Mouse (Mus musculus): Measurements from ENCODE around the gene Pde4a. TPM values are rescaled to one million over a fixed set of nuclear protein-coding genes. Genes with fewer than 3 reads are reported as not detected.
A peak's percentile ranks its signal among the peaks of the same experiment; 100 is the strongest.
"Not testable (repeated sequence)": the region's sequence is repeated elsewhere in the genome, so short reads cannot be mapped to it uniquely, and the experiment has no call there.

Gene Pde4a
- polyA plus RNA-seq, 1 experiment from 2014 or later: 42.7 TPM

DNA sequence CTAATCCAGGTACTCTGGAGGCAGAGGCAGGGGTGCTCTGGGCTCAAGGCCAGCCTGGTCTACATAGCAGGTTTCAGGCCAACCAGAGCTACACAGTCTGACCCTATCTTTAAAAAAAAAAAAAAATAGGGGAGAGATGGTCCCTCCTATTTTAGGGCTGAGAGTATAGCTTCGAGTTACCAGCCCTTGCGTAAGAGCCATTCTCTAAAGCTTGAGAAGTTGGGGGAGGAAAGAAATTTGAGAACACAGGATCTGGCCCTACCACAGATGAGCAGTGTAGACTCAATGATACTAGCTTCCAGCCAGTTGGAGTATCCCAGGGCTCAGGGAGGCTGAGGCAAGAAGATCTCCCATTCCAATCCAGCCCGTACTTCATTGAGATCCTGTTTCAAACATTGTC, 28.3 kb downstream of the Pde4a start:
- H3K9ac ChIP-seq: no peak overlapping the region
- H3K9me3 ChIP-seq: no peaks in the 10 kb centered on the region
- H3K27ac ChIP-seq: no peak overlapping the region
- H3K4me3 ChIP-seq: no peak overlapping the region
- ATAC-seq (replicated peaks): no peak
- peaks cover 29% of the 10 kb centered on the region for H3K4me1 ChIP-seq
- no peaks in the 10 kb centered on the region for H3K27me3 ChIP-seq (replicated peaks)
- WGBS: 90% methylated on average over 3 of the region's 3 CpGs
- H3K36me3 ChIP-seq (replicated peaks): no peaks in the 10 kb centered on the region
- no peak overlapping the region for H3K4me2 ChIP-seq

DNA sequence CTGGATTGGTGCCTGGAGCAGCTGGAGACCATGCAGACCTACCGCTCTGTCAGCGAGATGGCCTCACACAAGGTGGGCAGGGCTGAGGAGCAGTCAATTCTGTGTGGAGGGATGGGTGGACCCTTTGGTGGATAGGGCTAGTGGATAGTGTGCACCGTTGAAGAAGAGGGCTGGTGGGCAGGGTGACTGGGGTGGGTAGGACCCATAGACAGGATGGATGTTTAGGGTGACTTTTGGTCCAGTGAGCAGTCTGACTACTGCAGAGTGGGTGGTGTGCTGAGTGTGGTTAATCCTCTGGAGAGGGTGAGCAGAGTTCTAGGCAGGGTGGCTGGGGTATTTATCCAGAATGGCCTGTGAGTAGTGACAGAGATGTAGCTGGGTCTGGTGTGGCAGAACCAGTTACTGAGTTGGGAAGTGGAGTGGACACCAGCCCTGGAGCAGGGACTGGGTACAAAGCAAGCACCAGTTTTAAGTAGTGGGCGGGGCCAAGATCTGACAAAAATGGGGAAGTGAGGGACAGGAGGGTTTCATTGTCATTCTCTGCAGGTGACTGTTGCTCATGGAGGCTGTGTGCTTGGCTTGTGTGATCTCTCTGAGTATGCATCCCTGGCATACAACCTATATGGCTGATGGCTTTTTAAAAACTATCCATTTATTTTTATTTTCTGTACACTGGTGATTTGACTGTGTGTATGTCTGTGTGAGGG, 29.4 kb downstream of the Pde4a start:
- Histone ChIP-seq H3K27ac (no peak overlapping the region), H3K27me3 (replicated peaks) (no peaks in the 10 kb centered on the region), H3K9me3 (no peaks in the 10 kb centered on the region), H3K4me1 (peaks cover 32% of the 10 kb centered on the region), H3K4me2 (no peak overlapping the region), H3K36me3 (replicated peaks) (no peaks in the 10 kb centered on the region), H3K9ac (no peak overlapping the region), H3K4me3 (no peak overlapping the region)
- ATAC-seq (replicated peaks): no peak
- 73% methylated on average over 4 of the region's 4 CpGs for WGBS

DNA sequence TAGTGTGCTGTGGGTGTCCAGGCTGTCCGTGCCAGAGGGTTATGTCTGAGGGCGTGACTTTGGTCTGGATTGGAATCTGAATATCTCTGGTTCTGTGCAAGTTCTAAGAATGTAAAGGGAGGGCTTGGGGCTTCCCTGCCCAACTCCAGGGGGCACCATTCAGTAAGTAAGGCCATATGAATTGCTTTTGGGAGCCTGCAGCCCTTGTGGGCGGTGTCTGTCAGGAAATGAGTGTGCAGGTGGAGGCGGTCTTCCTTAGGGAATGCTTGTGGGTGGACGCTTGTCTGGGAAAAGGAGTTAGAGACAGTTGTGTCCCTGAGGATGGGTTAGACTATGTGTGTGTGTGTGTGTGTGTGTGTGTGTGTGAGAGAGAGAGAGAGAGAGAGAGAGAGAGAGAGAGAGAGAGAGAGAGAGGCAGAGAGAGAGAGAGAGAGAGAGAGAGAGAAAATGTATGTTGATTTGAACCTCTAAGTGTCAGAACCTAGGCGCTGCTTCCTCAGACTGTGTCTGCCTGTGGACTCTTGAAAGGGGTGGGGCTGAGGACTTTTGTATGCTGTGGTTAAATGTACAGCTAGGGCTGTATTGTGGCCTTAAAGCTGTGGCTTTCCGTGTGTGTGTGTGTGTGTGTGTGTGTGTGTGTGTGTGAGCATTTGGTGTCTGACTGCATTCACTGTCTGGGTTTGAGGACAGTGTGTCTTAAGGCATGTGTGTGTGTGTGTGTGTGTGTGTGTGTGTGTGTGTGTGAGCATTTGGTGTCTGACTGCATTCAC, 30.4 kb downstream of the Pde4a start:
- ATAC-seq (replicated peaks): 0 out of 2 replicates have a peak, but pooled peaks have one; percentile 10
- H3K4me1 ChIP-seq: peaks cover 32% of the 10 kb centered on the region
- 53% methylated on average over 7 of the region's 7 CpGs for WGBS
- H3K27me3 ChIP-seq (replicated peaks); H3K9me3 ChIP-seq; H3K36me3 ChIP-seq (replicated peaks); H3K9ac ChIP-seq: not testable (repeated sequence)
- peak overlapping the region; percentile 87 for H3K4me3 ChIP-seq
- peak overlapping the region; percentile 79; the same call in 1 of the 2 replicates for H3K27ac ChIP-seq
- peak overlapping the region; percentile 85 for H3K4me2 ChIP-seq

DNA sequence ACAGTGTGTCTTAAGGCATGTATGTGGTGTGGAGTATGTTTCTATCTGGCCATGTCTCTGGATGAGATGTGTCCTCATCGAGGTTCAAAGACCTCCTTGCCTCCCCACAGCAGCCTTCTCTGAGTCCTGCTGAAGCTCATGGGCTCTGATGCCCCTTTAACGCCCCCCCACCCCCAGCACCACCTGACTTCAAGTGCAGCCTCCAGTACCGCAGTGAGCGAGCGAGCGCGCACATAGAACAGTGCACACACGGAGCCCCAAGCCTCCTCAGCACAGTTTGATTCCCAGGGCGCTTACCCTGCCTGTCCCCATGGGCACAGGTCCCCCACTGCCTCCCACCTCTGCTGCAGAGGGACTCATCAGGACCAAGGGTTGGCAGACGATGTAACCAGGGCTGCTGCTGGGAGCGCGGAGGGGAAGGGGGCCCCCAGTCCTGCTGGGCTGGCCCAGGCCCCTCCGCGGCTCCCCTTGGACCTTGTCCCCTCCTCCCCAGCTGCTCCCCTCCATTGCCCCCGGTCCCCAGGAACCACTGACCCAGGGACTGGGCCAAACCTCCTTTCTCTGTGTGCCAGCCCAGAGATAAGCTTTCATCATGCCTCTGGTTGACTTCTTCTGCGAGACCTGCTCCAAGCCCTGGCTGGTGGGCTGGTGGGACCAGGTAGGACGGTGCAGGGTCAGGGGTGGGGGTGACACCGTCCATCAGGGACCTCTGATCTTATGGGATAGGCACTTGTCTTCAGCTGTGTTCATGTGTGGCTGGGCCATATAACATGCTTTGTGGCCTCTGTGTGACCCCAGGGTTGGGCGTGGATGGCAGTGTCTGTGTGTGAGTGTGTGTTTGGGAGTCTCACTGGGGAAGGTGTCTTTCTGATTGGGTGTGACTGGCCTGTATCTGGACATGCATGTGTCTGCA, 31.3 kb downstream of the Pde4a start:
- H3K4me1 ChIP-seq: peaks cover 32% of the 10 kb centered on the region
- H3K4me2 ChIP-seq: peak overlapping the region; percentile 85
- 14% methylated on average over 18 of the region's 19 CpGs for WGBS
- no peaks in the 10 kb centered on the region for H3K27me3 ChIP-seq (replicated peaks)
- H3K9me3 ChIP-seq: no peaks in the 10 kb centered on the region
- peak; percentile 83 for ATAC-seq (replicated peaks)
- H3K27ac ChIP-seq: peak overlapping the region; percentile 79
- 0 out of 2 replicates have a peak, but pooled peaks cover 3% of the 10 kb centered on the region for H3K36me3 ChIP-seq (replicated peaks)
- peak overlapping the region; percentile 87 for H3K4me3 ChIP-seq
- H3K9ac ChIP-seq: peak overlapping the region; percentile 87

DNA sequence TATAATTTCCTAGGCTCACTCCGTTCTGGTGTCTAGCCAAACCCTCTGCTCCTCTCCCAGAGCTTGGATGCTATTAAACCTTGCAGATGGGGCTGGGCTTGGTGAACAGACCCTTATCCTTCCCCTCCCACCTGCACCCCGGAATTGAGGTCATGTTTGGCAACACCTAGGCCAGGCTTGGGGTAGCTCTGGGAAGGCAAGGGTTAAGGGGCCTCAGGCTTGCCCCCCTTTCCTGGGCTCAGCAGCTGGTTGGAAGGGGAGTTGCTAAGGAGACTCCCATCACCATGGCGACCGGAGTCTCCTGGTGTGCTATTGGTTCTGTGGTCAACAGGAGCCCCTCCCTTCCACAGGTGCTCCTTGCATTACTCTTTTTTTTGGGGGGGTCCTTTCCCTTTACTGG, 32.5 kb downstream of the Pde4a start:
- ATAC-seq (replicated peaks): peak; percentile 86
- Histone ChIP-seq H3K27me3 (replicated peaks) (no peaks in the 10 kb centered on the region), H3K4me3 (peak overlapping the region; percentile 87), H3K9ac (peak overlapping the region; percentile 87), H3K4me1 (peaks cover 32% of the 10 kb centered on the region), H3K27ac (peak overlapping the region; percentile 79), H3K4me2 (peak overlapping the region; percentile 85), H3K36me3 (replicated peaks) (0 out of 2 replicates have a peak, but pooled peaks cover 3% of the 10 kb centered on the region), H3K9me3 (no peaks in the 10 kb centered on the region)
- 10% methylated on average over 4 of the region's 4 CpGs for WGBS

DNA sequence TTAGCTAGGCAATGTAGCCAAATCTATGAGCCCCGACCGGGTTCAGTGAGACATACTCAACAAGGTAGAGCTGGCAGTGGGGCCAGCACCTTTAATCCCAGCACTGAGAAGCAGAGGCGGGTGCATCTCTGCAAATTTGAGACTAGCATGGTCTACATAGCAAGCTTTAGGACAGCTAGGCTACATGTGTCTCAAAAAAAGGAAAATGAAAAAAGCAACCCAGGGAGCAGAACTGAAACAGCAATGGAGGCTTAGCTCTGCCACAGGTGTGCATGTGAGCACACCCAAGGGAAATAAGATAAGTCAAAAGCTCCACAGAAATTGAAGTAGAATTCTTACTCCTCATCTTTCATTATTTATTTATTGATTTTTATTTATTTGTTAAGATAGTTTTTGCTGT, 33.4 kb downstream of the Pde4a start:
- H3K27me3 ChIP-seq (replicated peaks): no peaks in the 10 kb centered on the region
- ATAC-seq (replicated peaks): no peak
- H3K4me1 ChIP-seq: peaks cover 32% of the 10 kb centered on the region
- H3K36me3 ChIP-seq (replicated peaks): 0 out of 2 replicates have a peak, but pooled peaks cover 3% of the 10 kb centered on the region
- H3K27ac ChIP-seq: no peak overlapping the region
- H3K9ac ChIP-seq: no peak overlapping the region
- peak overlapping the region; percentile 85; the same call in 1 of the 2 replicates for H3K4me2 ChIP-seq
- 89% methylated on average over 3 of the region's 3 CpGs for whole genome bisulfite sequencing
- no peak overlapping the region; the same call in 1 of the 2 replicates for H3K4me3 ChIP-seq
- H3K9me3 ChIP-seq: no peaks in the 10 kb centered on the region

DNA sequence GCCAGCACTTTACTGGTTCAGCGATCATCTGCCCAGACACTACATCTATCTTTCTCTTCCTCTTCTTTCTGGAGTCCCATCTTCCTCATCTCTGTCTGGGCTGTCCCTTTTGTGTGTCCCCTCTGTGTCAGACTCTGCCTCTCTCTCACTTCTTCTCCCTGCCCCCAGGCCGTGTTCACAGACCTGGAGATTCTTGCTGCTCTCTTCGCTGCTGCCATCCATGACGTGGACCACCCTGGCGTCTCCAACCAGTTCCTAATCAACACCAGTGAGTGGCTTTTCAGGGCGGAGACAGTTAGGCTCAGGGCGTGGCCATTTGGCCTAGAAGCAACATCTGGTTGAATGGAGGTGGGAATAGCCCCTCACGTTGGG, 38.6 kb downstream of the Pde4a start:
- Histone ChIP-seq H3K27me3 (replicated peaks) (no peaks in the 10 kb centered on the region), H3K27ac (no peak overlapping the region), H3K4me3 (no peak overlapping the region), H3K9me3 (no peaks in the 10 kb centered on the region), H3K4me1 (no peaks in the 10 kb centered on the region), H3K9ac (no peak overlapping the region), H3K36me3 (replicated peaks) (0 out of 2 replicates have a peak, but pooled peaks cover 10% of the 10 kb centered on the region), H3K4me2 (no peak overlapping the region)
- WGBS: 26% methylated on average over 8 of the region's 8 CpGs
- peak; percentile 7; the same call in 1 of the 2 replicates for ATAC-seq (replicated peaks)

DNA sequence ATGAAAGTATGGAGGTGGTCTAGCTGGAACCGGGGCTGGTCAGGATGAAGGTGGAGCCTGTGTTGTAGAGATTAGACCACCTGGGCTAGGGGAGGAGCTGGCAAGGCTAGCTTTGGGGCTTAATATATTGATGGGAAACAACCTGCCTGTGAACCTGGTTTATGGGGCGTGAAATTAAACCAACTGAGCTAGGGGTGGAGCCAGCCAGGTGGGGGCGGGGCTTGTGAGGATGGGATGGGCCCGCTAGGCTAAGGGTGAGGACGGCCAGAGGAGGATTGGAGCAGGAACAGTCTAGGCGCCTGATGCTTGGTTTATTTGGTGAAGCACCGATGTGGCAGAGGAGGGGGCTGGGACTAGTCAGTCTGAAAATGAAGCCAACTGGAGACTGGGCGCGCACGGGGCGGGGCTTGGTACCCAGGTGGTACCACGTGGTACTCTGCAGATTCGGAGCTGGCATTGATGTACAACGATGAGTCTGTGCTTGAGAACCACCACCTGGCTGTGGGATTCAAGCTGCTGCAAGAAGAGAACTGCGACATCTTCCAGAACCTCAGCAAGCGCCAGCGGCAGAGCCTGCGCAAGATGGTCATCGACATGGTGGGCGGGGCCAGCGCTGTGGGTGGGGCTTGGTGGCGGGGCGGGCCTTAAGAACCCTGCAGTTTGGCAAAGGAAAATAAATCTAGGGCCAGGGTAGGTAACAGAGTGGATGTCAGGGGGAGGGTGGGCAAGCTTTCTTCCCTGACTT, 39.2 kb downstream of the Pde4a start:
- Histone ChIP-seq H3K9me3 (no peaks in the 10 kb centered on the region), H3K4me3 (peak overlapping the region; percentile 30), H3K9ac (no peak overlapping the region), H3K4me2 (peak overlapping the region; percentile 44), H3K36me3 (replicated peaks) (0 out of 2 replicates have a peak, but pooled peaks cover 10% of the 10 kb centered on the region), H3K27ac (no peak overlapping the region), H3K27me3 (replicated peaks) (no peaks in the 10 kb centered on the region), H3K4me1 (no peaks in the 10 kb centered on the region)
- 4% methylated on average over 23 of the region's 23 CpGs for WGBS
- peak; percentile 66 for ATAC-seq (replicated peaks)

DNA sequence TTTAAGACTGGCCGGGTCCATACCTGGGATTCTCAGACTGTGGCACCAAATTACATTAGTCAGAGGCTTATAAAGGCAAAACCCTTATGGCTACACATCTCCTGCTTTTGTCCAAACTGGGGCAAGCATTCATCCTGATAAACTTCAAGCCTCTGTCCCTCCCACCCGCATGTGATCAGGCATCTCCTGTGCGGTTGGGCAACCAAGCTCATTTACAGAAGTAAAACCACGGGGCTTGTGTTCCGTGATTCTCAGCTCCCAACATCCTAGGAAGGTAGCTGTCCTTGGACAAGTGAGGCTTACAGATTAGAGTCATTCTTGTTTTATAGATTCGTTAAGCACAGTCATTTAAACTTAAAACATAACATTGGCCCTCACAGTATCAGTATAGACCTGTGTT, 41.3 kb downstream of the Pde4a start:
- Histone ChIP-seq H3K9me3 (no peaks in the 10 kb centered on the region), H3K27me3 (replicated peaks) (no peaks in the 10 kb centered on the region), H3K4me2 (no peak overlapping the region), H3K27ac (no peak overlapping the region), H3K4me3 (no peak overlapping the region), H3K4me1 (no peaks in the 10 kb centered on the region), H3K9ac (no peak overlapping the region), H3K36me3 (replicated peaks) (0 out of 2 replicates have a peak, but pooled peaks cover 9% of the 10 kb centered on the region)
- ATAC-seq (replicated peaks): no peak
- 88% methylated on average over 6 of the region's 6 CpGs for WGBS

DNA sequence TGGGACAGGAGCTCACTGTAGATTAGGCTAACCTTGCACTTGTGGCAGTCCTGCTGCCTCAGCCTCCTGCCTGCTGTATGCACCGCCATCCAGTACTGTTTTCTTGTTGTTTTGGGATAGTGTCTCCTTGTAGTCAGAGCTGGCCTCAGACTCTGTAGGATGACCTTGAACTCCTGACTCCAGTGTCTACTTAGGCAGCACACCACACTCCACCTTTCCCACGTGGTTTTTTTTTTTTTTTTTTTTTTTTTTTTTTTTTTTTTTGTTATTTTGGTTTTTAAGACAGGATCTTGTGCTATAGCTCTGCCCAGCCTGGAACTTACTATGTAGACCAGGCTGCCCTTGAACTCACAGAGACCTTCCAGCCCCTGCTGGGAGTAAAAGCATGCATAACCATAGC, 43.1 kb downstream of the Pde4a start:
- no peak for ATAC-seq (replicated peaks)
- WGBS: 82% methylated on average over 2 of the region's 2 CpGs
- no peak overlapping the region for H3K4me2 ChIP-seq
- H3K27ac ChIP-seq: no peak overlapping the region
- no peak overlapping the region for H3K4me3 ChIP-seq
- no peaks in the 10 kb centered on the region for H3K27me3 ChIP-seq (replicated peaks)
- no peaks in the 10 kb centered on the region for H3K4me1 ChIP-seq
- no peak overlapping the region for H3K9ac ChIP-seq
- no peaks in the 10 kb centered on the region for H3K9me3 ChIP-seq
- H3K36me3 ChIP-seq (replicated peaks): 0 out of 2 replicates have a peak, but pooled peaks cover 9% of the 10 kb centered on the region

DNA sequence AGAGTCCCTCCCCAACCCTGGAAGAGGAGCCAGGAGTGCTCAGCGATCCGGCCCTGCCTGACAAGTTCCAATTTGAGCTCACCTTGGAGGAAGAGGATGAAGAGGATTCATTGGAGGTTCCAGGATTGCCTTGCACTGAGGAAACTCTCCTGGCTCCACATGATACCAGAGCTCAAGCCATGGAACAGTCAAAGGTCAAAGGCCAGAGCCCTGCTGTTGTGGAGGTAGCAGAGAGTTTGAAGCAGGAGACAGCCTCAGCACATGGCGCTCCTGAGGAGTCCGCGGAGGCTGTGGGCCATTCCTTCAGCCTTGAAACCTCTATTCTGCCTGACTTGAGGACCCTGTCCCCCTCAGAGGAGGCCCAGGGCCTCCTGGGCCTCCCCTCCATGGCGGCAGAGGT, 45.3 kb downstream of the Pde4a start:
- Histone ChIP-seq H3K4me1 (no peaks in the 10 kb centered on the region), H3K36me3 (replicated peaks) (0 out of 2 replicates have a peak, but pooled peaks cover 6% of the 10 kb centered on the region), H3K9me3 (no peaks in the 10 kb centered on the region), H3K4me2 (no peak overlapping the region), H3K27ac (no peak overlapping the region), H3K27me3 (replicated peaks) (no peaks in the 10 kb centered on the region), H3K4me3 (no peak overlapping the region), H3K9ac (no peak overlapping the region)
- WGBS: 71% methylated on average over 6 of the region's 6 CpGs
- no peak for ATAC-seq (replicated peaks)

All from midbrain, embryonic 15.5 days (tissue).